Mouse (Mus musculus): ENCODE results near the gene Kank3.
A peak's percentile ranks its signal among the peaks of the same experiment; 100 is the strongest.

Kank3 gene

GRCm38 (mm10) chr17:33810334-33811141 is at the start of gene Kank3:
Kank3 (plus strand) TSS chr17:33810519.
- peak; percentile 93 for DNase-seq (ENCODE audit: extremely low spot score, low read depth, low spot score)

- DNase-seq (ENCODE audit: extremely low spot score, low read depth, low spot score): no peak
Observed at GRCm38 (mm10) chr17:33766389-33766788, 43.9 kb upstream of the Kank3 start.

GRCm38 (mm10) chr17:33771617-33772016 is 38.7 kb upstream of the Kank3 start:
- DNase-seq (ENCODE audit: extremely low spot score, low read depth, low spot score): no peak

- no peak for DNase-seq (ENCODE audit: extremely low spot score, low read depth, low spot score)
Observed at GRCm38 (mm10) chr17:33773426-33773825, 36.9 kb upstream of the Kank3 start.

GRCm38 (mm10) chr17:33773871-33774572 is 36.3 kb upstream of the Kank3 start:
- DNase-seq (ENCODE audit: extremely low spot score, low read depth, low spot score): no peak

- DNase-seq (ENCODE audit: extremely low spot score, low read depth, low spot score): no peak
Observed at GRCm38 (mm10) chr17:33774573-33775155, 35.7 kb upstream of the Kank3 start.

- DNase-seq (ENCODE audit: extremely low spot score, low read depth, low spot score): no peak
Observed at GRCm38 (mm10) chr17:33775287-33775686, 35.0 kb upstream of the Kank3 start.

- DNase-seq (ENCODE audit: extremely low spot score, low read depth, low spot score): peak; percentile 88
Observed at GRCm38 (mm10) chr17:33779271-33779966, 30.9 kb upstream of the Kank3 start.

- no peak for DNase-seq (ENCODE audit: extremely low spot score, low read depth, low spot score)
Observed at GRCm38 (mm10) chr17:33779967-33780295, 30.4 kb upstream of the Kank3 start.

GRCm38 (mm10) chr17:33780431-33780830 is 29.9 kb upstream of the Kank3 start:
- no peak for DNase-seq (ENCODE audit: extremely low spot score, low read depth, low spot score)

GRCm38 (mm10) chr17:33781124-33781977 is 29.0 kb upstream of the Kank3 start, which contains the start of gene Angptl4:
Angptl4 (minus strand) TSS chr17:33781830.
- DNase-seq (ENCODE audit: extremely low spot score, low read depth, low spot score): no peak

GRCm38 (mm10) chr17:33782067-33782466 is 28.3 kb upstream of the Kank3 start:
- no peak for DNase-seq (ENCODE audit: extremely low spot score, low read depth, low spot score)

- no peak for DNase-seq (ENCODE audit: extremely low spot score, low read depth, low spot score)
Observed at GRCm38 (mm10) chr17:33783408-33783807, 26.9 kb upstream of the Kank3 start.

GRCm38 (mm10) chr17:33784939-33785338 is 25.4 kb upstream of the Kank3 start:
- DNase-seq (ENCODE audit: extremely low spot score, low read depth, low spot score): no peak

GRCm38 (mm10) chr17:33786375-33786774 is 23.9 kb upstream of the Kank3 start:
- no peak for DNase-seq (ENCODE audit: extremely low spot score, low read depth, low spot score)

GRCm38 (mm10) chr17:33788732-33789131 is 21.6 kb upstream of the Kank3 start:
- no peak for DNase-seq (ENCODE audit: extremely low spot score, low read depth, low spot score)

GRCm38 (mm10) chr17:33798306-33798705 is 12.0 kb upstream of the Kank3 start:
- no peak for DNase-seq (ENCODE audit: extremely low spot score, low read depth, low spot score)

GRCm38 (mm10) chr17:33799277-33799676 is 11.0 kb upstream of the Kank3 start:
- DNase-seq (ENCODE audit: extremely low spot score, low read depth, low spot score): no peak

GRCm38 (mm10) chr17:33802221-33802620 is 8.1 kb upstream of the Kank3 start:
- no peak for DNase-seq (ENCODE audit: extremely low spot score, low read depth, low spot score)

GRCm38 (mm10) chr17:33804205-33804604 is 6.1 kb upstream of the Kank3 start:
- DNase-seq (ENCODE audit: extremely low spot score, low read depth, low spot score): no peak

All from hindlimb bud, embryonic 11.5 days (tissue).